Mouse (Mus musculus): ENCODE results near the gene Stk32b. TPM values are rescaled to one million over a fixed set of nuclear protein-coding genes. Genes with fewer than 3 reads are reported as not detected.

Gene Stk32b
- total RNA-seq, 1 experiment from 2014 or later = not detected

DNA sequence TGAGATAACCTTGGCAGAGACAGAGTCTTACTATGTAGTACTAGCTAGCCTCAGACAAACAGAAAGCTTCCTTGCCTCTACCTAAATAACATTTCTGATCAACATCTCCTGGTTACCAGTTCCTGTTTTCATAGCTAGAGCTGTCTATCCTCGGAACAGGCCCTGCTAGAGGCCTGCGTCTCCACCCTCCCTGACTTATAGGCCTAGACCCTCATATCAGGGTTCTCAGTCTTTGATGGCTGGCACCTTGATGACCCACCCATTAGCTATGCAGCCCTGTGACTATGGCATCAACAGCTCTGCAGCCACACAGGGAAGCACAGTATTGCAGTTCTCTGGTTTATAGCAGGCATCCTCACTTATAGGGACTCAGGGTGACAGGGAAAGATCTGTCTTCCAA, 259.1 kb downstream of the Stk32b start:
- no peak for ATAC-seq (replicated peaks in 1 of 2; ENCODE audit: insufficient read depth in 1 of 2, low FRiP score in 2 of 2, low TSS enrichment in 1 of 2, low read depth in 1 of 2, poor library complexity in 2 of 2, severe bottlenecking in 2 of 2)

DNA sequence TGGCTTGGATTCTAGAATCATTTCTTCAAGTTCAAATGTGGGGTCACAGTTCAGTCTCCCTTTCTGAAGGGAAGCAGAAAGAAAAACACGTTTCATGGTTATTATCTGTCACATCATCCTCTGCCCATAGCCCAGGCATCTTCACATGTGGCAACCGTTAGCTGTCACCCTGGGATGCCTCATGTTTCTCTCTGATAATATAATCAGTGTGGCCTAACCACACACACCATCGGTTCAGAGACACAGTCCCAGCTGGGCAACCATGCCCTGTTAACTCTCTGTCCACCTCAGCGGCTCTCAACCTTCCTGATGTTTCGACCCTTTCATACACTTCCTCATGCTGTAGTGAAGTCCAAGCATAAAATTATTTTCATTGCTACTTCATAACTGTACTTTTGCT, 259.8 kb downstream of the Stk32b start:
- no peak for ATAC-seq (replicated peaks in 1 of 2; ENCODE audit: insufficient read depth in 1 of 2, low FRiP score in 2 of 2, low TSS enrichment in 1 of 2, low read depth in 1 of 2, poor library complexity in 2 of 2, severe bottlenecking in 2 of 2)

DNA sequence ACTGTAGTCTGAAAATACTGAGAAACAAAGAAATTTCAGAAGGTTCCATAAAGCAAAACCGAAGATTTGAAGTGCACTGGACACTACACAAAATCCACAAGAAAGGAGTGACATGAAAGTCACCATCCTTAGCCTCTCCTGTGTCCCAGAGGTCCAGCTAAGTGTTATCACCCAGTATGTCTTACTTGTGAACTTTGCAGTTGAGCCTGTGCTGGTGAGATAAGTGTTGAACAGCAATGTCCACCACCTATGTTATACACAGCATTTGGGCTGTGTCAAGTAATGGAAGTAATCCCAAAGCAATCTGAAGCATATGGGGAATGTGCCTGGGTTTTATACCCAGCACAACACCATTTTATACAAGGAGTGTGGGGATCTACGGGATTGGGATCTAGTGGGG, 260.4 kb downstream of the Stk32b start:
- no peak for ATAC-seq (replicated peaks in 1 of 2; ENCODE audit: insufficient read depth in 1 of 2, low FRiP score in 2 of 2, low TSS enrichment in 1 of 2, low read depth in 1 of 2, poor library complexity in 2 of 2, severe bottlenecking in 2 of 2)

DNA sequence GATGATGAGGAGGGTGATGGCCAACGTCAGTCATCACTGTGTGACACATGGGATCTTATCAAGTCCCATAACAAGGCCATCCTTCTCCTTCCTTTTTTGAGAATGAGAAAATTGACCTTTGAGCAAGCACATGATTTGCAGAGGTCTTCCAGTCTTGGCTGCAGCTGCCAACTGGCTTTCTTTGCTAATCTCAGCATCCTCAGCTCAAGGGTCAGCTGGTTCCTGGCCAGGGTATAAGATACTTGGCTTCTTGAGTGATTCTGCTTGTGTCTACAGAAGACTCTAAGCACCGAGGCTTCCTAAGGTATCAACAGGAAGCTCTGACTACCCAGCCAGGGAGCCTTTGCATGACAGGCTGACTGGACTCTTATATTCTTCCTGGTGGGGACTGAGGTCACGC, 269.4 kb downstream of the Stk32b start:
- no peak for ATAC-seq (replicated peaks in 1 of 2; ENCODE audit: insufficient read depth in 1 of 2, low FRiP score in 2 of 2, low TSS enrichment in 1 of 2, low read depth in 1 of 2, poor library complexity in 2 of 2, severe bottlenecking in 2 of 2)

DNA sequence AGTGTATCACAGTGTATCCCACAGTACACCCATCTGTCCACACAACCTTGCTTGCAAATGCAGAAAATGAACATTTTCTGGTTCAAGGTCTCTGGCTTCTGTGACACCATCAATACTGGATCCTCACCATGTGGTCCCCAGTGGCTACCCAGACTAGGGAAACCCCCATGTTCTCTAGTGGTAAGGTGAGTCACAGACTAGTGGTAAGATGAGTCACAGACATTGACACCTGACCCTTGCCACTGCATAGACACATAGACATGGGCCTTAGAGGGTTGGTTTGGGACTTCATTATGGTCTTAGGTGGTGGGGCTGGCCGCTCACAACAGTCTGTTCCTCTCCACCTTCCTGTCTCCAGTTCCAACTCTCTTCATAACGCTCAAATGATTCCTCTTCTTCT, 274.2 kb downstream of the Stk32b start:
- ATAC-seq (replicated peaks in 1 of 2; ENCODE audit: insufficient read depth in 1 of 2, low FRiP score in 2 of 2, low TSS enrichment in 1 of 2, low read depth in 1 of 2, poor library complexity in 2 of 2, severe bottlenecking in 2 of 2) = no peak

DNA sequence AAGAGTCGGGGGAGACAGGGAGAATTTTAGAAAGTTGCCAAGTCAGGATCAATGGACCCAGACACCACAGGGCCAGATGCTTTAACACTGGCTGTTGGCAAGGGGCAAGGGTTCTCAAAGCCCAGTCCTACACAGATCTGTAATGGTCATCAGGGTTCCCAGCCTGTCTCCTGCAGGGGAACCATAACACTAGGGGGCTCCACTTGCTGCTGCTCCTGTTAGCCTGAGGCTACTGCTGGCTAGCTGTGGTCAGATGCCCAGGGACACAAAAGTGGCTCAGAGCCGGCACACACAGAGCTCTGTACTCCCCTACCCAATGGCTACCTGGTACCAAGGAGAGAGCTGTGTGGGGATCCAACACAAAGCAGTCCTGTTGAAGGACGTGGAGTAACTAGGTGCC, 281.6 kb downstream of the Stk32b start:
- ATAC-seq (replicated peaks in 1 of 2; ENCODE audit: insufficient read depth in 1 of 2, low FRiP score in 2 of 2, low TSS enrichment in 1 of 2, low read depth in 1 of 2, poor library complexity in 2 of 2, severe bottlenecking in 2 of 2) = no peak

DNA sequence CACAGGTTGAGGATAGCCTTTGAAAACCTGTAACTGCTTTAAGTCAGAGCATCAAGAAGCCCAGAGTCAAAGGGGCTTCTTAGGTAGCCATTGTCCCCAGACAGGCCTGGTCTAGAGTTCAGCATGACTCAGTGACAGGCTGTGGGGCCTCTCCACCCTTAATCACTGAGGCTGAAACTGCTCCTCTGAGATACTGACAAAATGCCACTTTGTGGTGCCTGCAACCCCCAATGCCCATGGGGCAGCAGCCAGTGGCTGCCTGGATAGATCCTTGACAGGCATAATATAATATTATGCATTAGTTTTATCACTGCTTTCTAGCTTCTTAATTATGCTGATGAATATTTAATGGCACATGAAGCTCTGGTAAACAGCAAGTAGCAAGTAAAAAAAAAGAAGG, 289.8 kb downstream of the Stk32b start:
- no peak for ATAC-seq (replicated peaks in 1 of 2; ENCODE audit: insufficient read depth in 1 of 2, low FRiP score in 2 of 2, low TSS enrichment in 1 of 2, low read depth in 1 of 2, poor library complexity in 2 of 2, severe bottlenecking in 2 of 2)

DNA sequence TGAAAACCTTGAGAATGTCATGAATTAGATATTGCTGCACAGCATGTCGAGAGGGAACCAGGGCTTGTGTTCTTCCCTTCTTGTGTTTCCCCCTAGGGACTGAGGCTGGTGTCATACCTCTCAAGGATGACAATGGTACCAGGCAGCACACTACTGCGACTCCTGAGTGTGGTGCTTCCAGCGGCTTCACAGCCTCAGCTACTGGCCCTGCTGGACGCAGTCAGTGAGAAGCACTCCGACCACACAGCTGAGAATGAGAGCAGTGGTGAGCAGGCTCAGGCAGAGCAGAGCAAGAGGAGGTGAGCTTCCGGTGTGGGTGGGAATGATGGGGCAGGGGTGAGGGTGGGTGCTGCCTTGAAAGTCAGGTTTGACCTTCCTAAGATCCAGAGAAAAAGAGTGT, 297.9 kb downstream of the Stk32b start:
- ATAC-seq (replicated peaks in 1 of 2; ENCODE audit: insufficient read depth in 1 of 2, low FRiP score in 2 of 2, low TSS enrichment in 1 of 2, low read depth in 1 of 2, poor library complexity in 2 of 2, severe bottlenecking in 2 of 2) = no peak

Other genes starting within 250 kb of the Stk32b start
- not detected in 2 replicates for gene Cytl1, start 18.3 kb upstream of the Stk32b start, total RNA-seq (2017)
- gene Msx1, start 107.4 kb upstream of the Stk32b start, total RNA-seq (2017) = not detected in 2 replicates

Data from hematopoietic stem cell, adult 5-6 weeks (primary cell).